Mouse (Mus musculus): ENCODE measurements around the gene Tsga10. TPM values are rescaled to one million over a fixed set of nuclear protein-coding genes. Genes with fewer than 3 reads are reported as not detected.
A peak's percentile ranks its signal among the peaks of the same experiment; 100 is the strongest.

Tsga10 gene
- polyA plus RNA-seq (2012; rRNA removed) = 16.0 and 17.6 TPM in 2 replicates

DNA sequence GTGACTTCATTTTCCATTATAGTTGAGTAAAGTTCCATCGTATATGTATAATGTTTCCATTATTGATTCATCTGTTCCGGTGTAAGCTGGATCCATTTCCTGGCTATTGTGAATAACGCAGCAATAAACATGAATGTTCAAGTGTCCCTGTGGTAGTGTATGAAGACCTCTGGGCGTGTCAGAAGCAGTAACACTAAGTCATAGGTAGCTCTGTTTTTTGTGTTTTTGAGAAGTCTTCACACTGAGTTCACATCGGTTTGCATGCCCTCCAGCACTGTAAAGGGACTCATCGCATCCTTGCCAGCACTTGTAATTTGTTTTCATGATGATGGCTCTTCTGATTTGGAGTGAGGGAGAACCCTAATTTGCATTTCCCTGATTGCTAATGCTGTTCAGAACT lies at the start of gene Tsga10:
Gene Tsga10, minus strand, starts transcription at position 144 of the 400 bp plus-strand sequence.
- no peak for TF ChIP-seq POLR2A (IDR thresholded peaks at IDR 0.05; ENCODE audit: borderline replicate concordance, extremely low read depth, insufficient read depth, insufficient read length, poor library complexity, severe bottlenecking)
- no peak for TF ChIP-seq CTCF (IDR thresholded peaks at IDR 0.05; ENCODE audit: borderline replicate concordance, extremely low read depth, insufficient read depth, insufficient read length)
- DNase-seq (ENCODE audit: low read depth) = no peak

GRCm38 (mm10) chr1:37912751-37913150 lies 46.5 kb upstream of the Tsga10 start:
- TF ChIP-seq POLR2A (IDR thresholded peaks at IDR 0.05; ENCODE audit: borderline replicate concordance, extremely low read depth, insufficient read depth, insufficient read length, poor library complexity, severe bottlenecking) (no peak), CTCF (IDR thresholded peaks at IDR 0.05; ENCODE audit: borderline replicate concordance, extremely low read depth, insufficient read depth, insufficient read length) (no peak)

GRCm38 (mm10) chr1:37903178-37903577 lies 36.9 kb upstream of the Tsga10 start:
- TF ChIP-seq CTCF (IDR thresholded peaks at IDR 0.05; ENCODE audit: borderline replicate concordance, extremely low read depth, insufficient read depth, insufficient read length) = peak; percentile 32; the same call in 1 of the 2 replicates
- no peak for TF ChIP-seq POLR2A (IDR thresholded peaks at IDR 0.05; ENCODE audit: borderline replicate concordance, extremely low read depth, insufficient read depth, insufficient read length, poor library complexity, severe bottlenecking)
- DNase-seq (ENCODE audit: low read depth) = peak; percentile 43

More at GRCm38 (mm10) chr1:37912751-37913150, 46.5 kb upstream of the Tsga10 start:
- DNase-seq (ENCODE audit: low read depth) = no peak

GRCm38 (mm10) chr1:37900288-37900687 lies 34.1 kb upstream of the Tsga10 start:
- TF ChIP-seq POLR2A (IDR thresholded peaks at IDR 0.05; ENCODE audit: borderline replicate concordance, extremely low read depth, insufficient read depth, insufficient read length, poor library complexity, severe bottlenecking) (no peak), CTCF (IDR thresholded peaks at IDR 0.05; ENCODE audit: borderline replicate concordance, extremely low read depth, insufficient read depth, insufficient read length) (no peak)
- no peak for DNase-seq (ENCODE audit: low read depth)

GRCm38 (mm10) chr1:37899816-37900215 lies 33.6 kb upstream of the Tsga10 start:
- TF ChIP-seq CTCF (IDR thresholded peaks at IDR 0.05; ENCODE audit: borderline replicate concordance, extremely low read depth, insufficient read depth, insufficient read length) (no peak), POLR2A (IDR thresholded peaks at IDR 0.05; ENCODE audit: borderline replicate concordance, extremely low read depth, insufficient read depth, insufficient read length, poor library complexity, severe bottlenecking) (no peak)

GRCm38 (mm10) chr1:37894606-37895005 lies 28.4 kb upstream of the Tsga10 start:
- TF ChIP-seq POLR2A (IDR thresholded peaks at IDR 0.05; ENCODE audit: borderline replicate concordance, extremely low read depth, insufficient read depth, insufficient read length, poor library complexity, severe bottlenecking) (no peak), CTCF (IDR thresholded peaks at IDR 0.05; ENCODE audit: borderline replicate concordance, extremely low read depth, insufficient read depth, insufficient read length) (no peak)
- no peak for DNase-seq (ENCODE audit: low read depth)

More at GRCm38 (mm10) chr1:37899816-37900215, 33.6 kb upstream of the Tsga10 start:
- no peak for DNase-seq (ENCODE audit: low read depth)

DNA sequence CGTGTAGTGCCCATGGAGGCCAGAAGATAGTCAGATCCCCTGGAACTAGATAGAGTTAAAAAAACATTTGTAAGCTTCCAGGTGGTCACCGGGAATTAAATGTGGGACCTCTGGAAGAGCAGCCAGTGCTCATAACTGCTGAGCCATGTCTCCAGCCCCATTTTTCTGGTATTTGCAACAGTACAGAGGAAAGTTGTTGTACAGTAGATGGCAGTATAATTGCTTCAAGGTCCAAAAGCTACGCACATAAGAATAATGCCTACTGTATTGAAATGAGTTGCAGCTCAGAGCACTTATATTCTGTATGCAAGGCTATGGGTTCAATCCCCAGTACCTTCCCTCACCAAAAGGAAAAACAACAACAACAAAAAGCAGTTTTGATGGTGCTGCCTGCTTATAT lies 25.2 kb upstream of the Tsga10 start:
- peak; percentile 37 for DNase-seq (ENCODE audit: low read depth)

GRCm38 (mm10) chr1:37890025-37890652 lies 23.9 kb upstream of the Tsga10 start, which contains the start of the genes Mitd1 and Mrpl30:
Gene Mitd1 (minus strand): TSS chr1:37890411.
Gene Mrpl30 (plus strand): TSS chr1:37890477.
- peak; percentile 97 for DNase-seq (ENCODE audit: low read depth)
- TF ChIP-seq POLR2A (IDR thresholded peaks at IDR 0.05; ENCODE audit: borderline replicate concordance, extremely low read depth, insufficient read depth, insufficient read length, poor library complexity, severe bottlenecking) = peak; percentile 28; the same call in 1 of the 2 replicates
- no peak for TF ChIP-seq CTCF (IDR thresholded peaks at IDR 0.05; ENCODE audit: borderline replicate concordance, extremely low read depth, insufficient read depth, insufficient read length)

More for the DNA sequence above, 25.2 kb upstream of the Tsga10 start:
- no peak for TF ChIP-seq CTCF (IDR thresholded peaks at IDR 0.05; ENCODE audit: borderline replicate concordance, extremely low read depth, insufficient read depth, insufficient read length)
- no peak for TF ChIP-seq POLR2A (IDR thresholded peaks at IDR 0.05; ENCODE audit: borderline replicate concordance, extremely low read depth, insufficient read depth, insufficient read length, poor library complexity, severe bottlenecking)

- TF ChIP-seq CTCF (IDR thresholded peaks at IDR 0.05; ENCODE audit: borderline replicate concordance, extremely low read depth, insufficient read depth, insufficient read length) = no peak
- TF ChIP-seq POLR2A (IDR thresholded peaks at IDR 0.05; ENCODE audit: borderline replicate concordance, extremely low read depth, insufficient read depth, insufficient read length, poor library complexity, severe bottlenecking) = no peak
Measured at GRCm38 (mm10) chr1:37889206-37889605, 23.0 kb upstream of the Tsga10 start.

GRCm38 (mm10) chr1:37884451-37884850 lies 18.2 kb upstream of the Tsga10 start:
- DNase-seq (ENCODE audit: low read depth) = no peak

More at GRCm38 (mm10) chr1:37889206-37889605, 23.0 kb upstream of the Tsga10 start:
- no peak for DNase-seq (ENCODE audit: low read depth)

DNA sequence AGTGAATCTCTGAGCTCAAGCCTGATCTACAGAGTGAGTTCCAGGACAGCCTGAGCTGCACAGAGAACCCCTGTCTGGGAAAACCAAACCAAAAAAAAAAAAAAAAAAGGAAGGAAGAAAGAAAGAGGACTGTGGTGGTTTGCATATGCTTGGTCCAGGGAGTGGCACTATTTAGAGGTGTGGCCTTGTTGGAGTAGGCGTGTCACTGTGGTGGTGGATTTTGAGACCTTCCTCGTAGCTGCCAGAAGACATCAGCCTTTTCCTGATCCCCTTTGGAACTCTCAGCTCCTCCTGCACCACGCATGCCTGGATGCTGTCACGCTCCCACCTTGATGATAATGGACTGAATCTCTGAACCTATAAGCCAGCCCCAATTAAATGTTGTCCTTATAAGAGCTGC lies 17.2 kb upstream of the Tsga10 start:
- TF ChIP-seq CTCF (IDR thresholded peaks at IDR 0.05; ENCODE audit: borderline replicate concordance, extremely low read depth, insufficient read depth, insufficient read length) = no peak
- TF ChIP-seq POLR2A (IDR thresholded peaks at IDR 0.05; ENCODE audit: borderline replicate concordance, extremely low read depth, insufficient read depth, insufficient read length, poor library complexity, severe bottlenecking) = no peak
- DNase-seq (ENCODE audit: low read depth) = no peak

More at GRCm38 (mm10) chr1:37884451-37884850, 18.2 kb upstream of the Tsga10 start:
- TF ChIP-seq POLR2A (IDR thresholded peaks at IDR 0.05; ENCODE audit: borderline replicate concordance, extremely low read depth, insufficient read depth, insufficient read length, poor library complexity, severe bottlenecking) = no peak
- TF ChIP-seq CTCF (IDR thresholded peaks at IDR 0.05; ENCODE audit: borderline replicate concordance, extremely low read depth, insufficient read depth, insufficient read length) = no peak

All from brain, embryonic 14.5 days (tissue).